In the genomic region with DNA sequence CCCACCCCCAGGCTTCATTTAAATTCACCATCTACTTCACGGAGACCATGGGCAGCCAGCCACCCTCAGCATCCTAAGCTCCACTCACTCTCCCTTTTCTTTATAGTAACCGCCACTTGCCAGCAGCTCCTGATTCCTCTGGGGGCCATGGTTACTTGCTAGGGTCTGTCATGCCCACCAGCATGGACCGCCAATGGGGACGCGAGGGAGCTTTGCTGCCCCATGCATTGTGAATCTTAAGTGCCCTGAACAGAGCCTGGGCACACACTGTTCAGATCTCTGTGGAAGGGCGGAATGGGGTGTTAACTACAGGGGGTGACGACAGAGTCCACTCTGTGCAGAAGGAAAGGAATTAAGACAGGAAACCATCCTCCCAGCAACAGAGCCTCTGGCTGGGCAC, we compare ENCODE assay signal across 26 mouse cellular contexts.
DNase-seq lines count a peak whose midpoint lies in the region; ATAC-seq and TF ChIP-seq lines count a peak whose summit lies in the region.
"Had no signal": no experiment of that assay in that cellular context is flagged by ENCODE, and none has a peak within 500 bp of the region (broad histone marks: within the 10 kb centered on the region; RNA-seq: fewer than 3 reads in every experiment).

No protein-coding gene starts in this region.

- no peak for DNase-seq in forebrain, embryonic 11.5 days (ENCODE audit: low spot score)
- peak; percentile 51 for DNase-seq in midbrain, embryonic 11.5 days (ENCODE audit: low spot score, missing footprints)
- no peak for DNase-seq in midbrain, embryonic 10.5 days (ENCODE audit: low spot score)
- DNase-seq in hindbrain, postnatal 0 days (ENCODE audit: low spot score): peak; percentile 80
- no peak for DNase-seq in frontal cortex, adult 2 months (ENCODE audit: extremely low spot score in 1 of 2, low spot score in 1 of 2)
- DNase-seq in adrenal gland, adult 2 months: no peak
- DNase-seq: cerebellum, adult 18-20 months; cerebellum, postnatal 14 days; heart, adult 11 months; kidney, adult 11 months; kidney, postnatal 36 days; lung, embryonic 14.5 days; lung, postnatal 36 days; right cerebral cortex, postnatal 14 days; thymus, adult 2 months; thymus, postnatal 4 days had no signal

- no peaks in the 10 kb centered on the region for H3K36me3 ChIP-seq in forebrain, embryonic 16.5 days (ENCODE audit: control insufficient read depth, insufficient read depth)
- H3K36me3 ChIP-seq in forebrain, embryonic 11.5 days (ENCODE audit: control insufficient read depth, insufficient read depth, low read length): no peaks in the 10 kb centered on the region
- H3K36me3 ChIP-seq in midbrain, embryonic 11.5 days (ENCODE audit: control insufficient read depth, insufficient read depth, low read length): no peaks in the 10 kb centered on the region
- H3K36me3 ChIP-seq in midbrain, embryonic 10.5 days: no peaks in the 10 kb centered on the region
- H3K36me3 ChIP-seq in hindbrain, postnatal 0 days (ENCODE audit: insufficient read depth, low read length): no peaks in the 10 kb centered on the region
- H3K36me3 ChIP-seq in neural tube, embryonic 14.5 days (ENCODE audit: control insufficient read depth, insufficient read depth, low read length): no peaks in the 10 kb centered on the region
- H3K36me3 ChIP-seq: embryonic facial prominence, embryonic 13.5 days; kidney, embryonic 15.5 days; neural tube, embryonic 12.5 days had no signal

- H3K9me3 ChIP-seq in forebrain, embryonic 16.5 days (ENCODE audit: control insufficient read depth, low read length): no peaks in the 10 kb centered on the region
- no peaks in the 10 kb centered on the region for H3K9me3 ChIP-seq in forebrain, embryonic 11.5 days (ENCODE audit: control insufficient read depth, low read length)
- no peaks in the 10 kb centered on the region for H3K9me3 ChIP-seq in midbrain, embryonic 11.5 days (ENCODE audit: control insufficient read depth, low read length)
- no peaks in the 10 kb centered on the region for H3K9me3 ChIP-seq in midbrain, embryonic 10.5 days (replicated peaks)
- no peaks in the 10 kb centered on the region for H3K9me3 ChIP-seq in hindbrain, postnatal 0 days (ENCODE audit: low read length)
- H3K9me3 ChIP-seq in neural tube, embryonic 14.5 days (ENCODE audit: control insufficient read depth, low read length): no peaks in the 10 kb centered on the region; the same call in 1 of the 2 replicates
- H3K9me3 ChIP-seq: embryonic facial prominence, embryonic 13.5 days; kidney, embryonic 15.5 days had no signal

- H3K9ac ChIP-seq in forebrain, embryonic 16.5 days (replicated peaks; ENCODE audit: low read depth, low read length): no peak overlapping the region
- H3K9ac ChIP-seq in forebrain, embryonic 11.5 days (ENCODE audit: low read length): no peak overlapping the region
- H3K9ac ChIP-seq in midbrain, embryonic 11.5 days (ENCODE audit: low read length): no peak overlapping the region
- H3K9ac ChIP-seq in hindbrain, postnatal 0 days (replicated peaks; ENCODE audit: low read length): no peak overlapping the region
- H3K9ac ChIP-seq in neural tube, embryonic 14.5 days (replicated peaks; ENCODE audit: low read depth, low read length): no peak overlapping the region
- H3K9ac ChIP-seq: embryonic facial prominence, embryonic 13.5 days; kidney, embryonic 15.5 days; liver, embryonic 14.5 days; lung, embryonic 14.5 days; neural tube, embryonic 12.5 days had no signal

- 56% methylated on average over 7 of the region's 7 CpGs for WGBS in forebrain, embryonic 16.5 days
- WGBS in forebrain, embryonic 11.5 days: 84% methylated on average over 7 of the region's 7 CpGs
- 81% methylated on average over 7 of the region's 7 CpGs for WGBS in midbrain, embryonic 11.5 days
- WGBS in midbrain, embryonic 10.5 days: 78% methylated on average over 7 of the region's 7 CpGs
- WGBS in hindbrain, postnatal 0 days: 58% methylated on average over 7 of the region's 7 CpGs
- WGBS in neural tube, embryonic 14.5 days: 62% methylated on average over 7 of the region's 7 CpGs

- peak; percentile 50; the same call in 1 of the 2 replicates for ATAC-seq in forebrain, embryonic 16.5 days
- no peak for ATAC-seq in forebrain, embryonic 11.5 days (replicated peaks; ENCODE audit: low FRiP score)
- no peak for ATAC-seq in midbrain, embryonic 11.5 days (ENCODE audit: low FRiP score)
- peak; percentile 97 for ATAC-seq in hindbrain, postnatal 0 days
- peak; percentile 80 for ATAC-seq in neural tube, embryonic 14.5 days (ENCODE audit: low read depth)

- 0 out of 2 replicates have a peak, but pooled peaks cover 5% of the 10 kb centered on the region for H3K27me3 ChIP-seq in forebrain, embryonic 16.5 days (replicated peaks; ENCODE audit: control insufficient read depth, insufficient read depth, low read length)
- no peaks in the 10 kb centered on the region for H3K27me3 ChIP-seq in forebrain, embryonic 11.5 days (ENCODE audit: control insufficient read depth, insufficient read depth, low read length)
- no peaks in the 10 kb centered on the region for H3K27me3 ChIP-seq in midbrain, embryonic 11.5 days (ENCODE audit: control insufficient read depth, insufficient read depth, low read length)
- no peaks in the 10 kb centered on the region for H3K27me3 ChIP-seq in midbrain, embryonic 10.5 days (ENCODE audit: low read depth, poor library complexity, severe bottlenecking)
- no peaks in the 10 kb centered on the region for H3K27me3 ChIP-seq in hindbrain, postnatal 0 days (ENCODE audit: insufficient read depth, low read length)
- no peaks in the 10 kb centered on the region for H3K27me3 ChIP-seq in neural tube, embryonic 14.5 days (ENCODE audit: control insufficient read depth, insufficient read depth, low read length)
- H3K27me3 ChIP-seq: embryonic facial prominence, embryonic 13.5 days; kidney, embryonic 15.5 days; megakaryocyte, embryonic 14.5 days; neural tube, embryonic 12.5 days had no signal

- H3K27ac ChIP-seq in forebrain, embryonic 16.5 days (ENCODE audit: low read length): no peak overlapping the region
- no peak overlapping the region for H3K27ac ChIP-seq in forebrain, embryonic 11.5 days (ENCODE audit: low read depth, low read length)
- no peak overlapping the region for H3K27ac ChIP-seq in midbrain, embryonic 11.5 days (ENCODE audit: low read depth, low read length)
- H3K27ac ChIP-seq in midbrain, embryonic 10.5 days (replicated peaks): no peak overlapping the region
- H3K27ac ChIP-seq in hindbrain, postnatal 0 days: peak overlapping the region; percentile 34; the same call in 1 of the 2 replicates
- no peak overlapping the region for H3K27ac ChIP-seq in neural tube, embryonic 14.5 days (ENCODE audit: low read depth, low read length)
- H3K27ac ChIP-seq: embryonic facial prominence, embryonic 13.5 days; kidney, embryonic 15.5 days; liver, embryonic 14.5 days; neural tube, embryonic 12.5 days; stomach, postnatal 0 days had no signal

- H3K4me1 ChIP-seq in forebrain, embryonic 16.5 days (replicated peaks; ENCODE audit: control insufficient read depth, insufficient read depth, low read length): peaks cover 2% of the 10 kb centered on the region; the same call in 1 of the 2 replicates
- no peaks in the 10 kb centered on the region for H3K4me1 ChIP-seq in forebrain, embryonic 11.5 days (replicated peaks; ENCODE audit: control insufficient read depth, insufficient read depth, low read length)
- no peaks in the 10 kb centered on the region for H3K4me1 ChIP-seq in midbrain, embryonic 11.5 days (ENCODE audit: control insufficient read depth, insufficient read depth, low read length)
- H3K4me1 ChIP-seq in midbrain, embryonic 10.5 days: peaks cover 14% of the 10 kb centered on the region
- peaks cover 7% of the 10 kb centered on the region; the same call in 1 of the 2 replicates for H3K4me1 ChIP-seq in hindbrain, postnatal 0 days (ENCODE audit: insufficient read depth, low read length)
- H3K4me1 ChIP-seq in neural tube, embryonic 14.5 days (ENCODE audit: control insufficient read depth, insufficient read depth, low read length): peaks cover 9% of the 10 kb centered on the region
- H3K4me1 ChIP-seq: embryonic facial prominence, embryonic 13.5 days; kidney, embryonic 15.5 days; megakaryocyte, embryonic 14.5 days had no signal

- no peak for TF ChIP-seq CTCF in hindbrain, postnatal 0 days (IDR thresholded peaks at IDR 0.05; ENCODE audit: low read depth)

- no peak overlapping the region for H3K4me2 ChIP-seq in forebrain, embryonic 16.5 days (ENCODE audit: low read length)
- H3K4me2 ChIP-seq in forebrain, embryonic 11.5 days (ENCODE audit: low read depth, low read length, severe bottlenecking): no peak overlapping the region
- no peak overlapping the region for H3K4me2 ChIP-seq in midbrain, embryonic 11.5 days
- H3K4me2 ChIP-seq in hindbrain, postnatal 0 days (ENCODE audit: low read depth, low read length): no peak overlapping the region
- no peak overlapping the region for H3K4me2 ChIP-seq in neural tube, embryonic 14.5 days (ENCODE audit: low read depth, low read length)
- H3K4me2 ChIP-seq: embryonic facial prominence, embryonic 13.5 days; heart, embryonic 11.5 days; kidney, embryonic 15.5 days; lung, embryonic 14.5 days; neural tube, embryonic 12.5 days had no signal

- H3K4me3 ChIP-seq in forebrain, embryonic 16.5 days (replicated peaks; ENCODE audit: low read length): no peak overlapping the region
- H3K4me3 ChIP-seq in forebrain, embryonic 11.5 days (ENCODE audit: low read depth, low read length): no peak overlapping the region
- no peak overlapping the region for H3K4me3 ChIP-seq in midbrain, embryonic 11.5 days (ENCODE audit: low read depth, low read length)
- no peak overlapping the region for H3K4me3 ChIP-seq in midbrain, embryonic 10.5 days
- no peak overlapping the region for H3K4me3 ChIP-seq in hindbrain, postnatal 0 days (ENCODE audit: low read length)
- no peak overlapping the region for H3K4me3 ChIP-seq in neural tube, embryonic 14.5 days (ENCODE audit: low read depth, low read length)
- H3K4me3 ChIP-seq: embryonic facial prominence, embryonic 13.5 days; erythroblast, embryonic 14.5 days; kidney, embryonic 15.5 days; megakaryocyte, embryonic 14.5 days; neural tube, embryonic 12.5 days had no signal

Comparison
In these comparisons a context has a peak if more than half of its experiments do, and no peak if none do; other contexts are left out.
1. ATAC-seq: peak in forebrain, embryonic 16.5 days (single experiment), hindbrain, postnatal 0 days (single experiment) and neural tube, embryonic 14.5 days (single experiment); none in forebrain, embryonic 11.5 days (single experiment) and midbrain, embryonic 11.5 days (single experiment).
2. DNase-seq: peak in midbrain, embryonic 11.5 days (single experiment) and hindbrain, postnatal 0 days (single experiment); none in forebrain, embryonic 11.5 days (single experiment), midbrain, embryonic 10.5 days (single experiment), frontal cortex, adult 2 months (0 of 2) and adrenal gland, adult 2 months (single experiment).